Mouse (Mus musculus) megakaryocyte-erythroid progenitor cell, adult 5-6 weeks (primary cell): Measurements from ENCODE around the gene Gm20458. TPM values are rescaled to one million over a fixed set of nuclear protein-coding genes. Genes with fewer than 3 reads are reported as not detected.
A peak's percentile ranks its signal among the peaks of the same experiment; 100 is the strongest.

ENCODE experiments used
- ATAC-seq: replicated peaks from 2 replicates; pipeline ENCODE4 v1.8.0; 2016; ENCODE audit warnings: mild to moderate bottlenecking, inconsistent platforms; ENCODE audit not compliant: severe bottlenecking, poor library complexity, low FRiP score, low TSS enrichment
- total RNA-seq, 2 experiments: library from RNA; stranded (forward) in 1 of 2; stranded (reverse) in 1 of 2; fragments of 200-1000, 215-1000 nt in 1 of 2; fragments of >200 nt in 1 of 2; fragmentation: Nextera tagmentation in 1 of 2; gene quantifications; 2 replicates each; pipeline ENCODE4 v1.2.3; 2014 to 2017

Gene Gm20458
- total RNA-seq, 2 experiments from 2014 or later = not detected

- ATAC-seq = no peak
Observed at GRCm38 (mm10) chr2:164433278-164433895, 27.4 kb upstream of the Gm20458 start.

DNA sequence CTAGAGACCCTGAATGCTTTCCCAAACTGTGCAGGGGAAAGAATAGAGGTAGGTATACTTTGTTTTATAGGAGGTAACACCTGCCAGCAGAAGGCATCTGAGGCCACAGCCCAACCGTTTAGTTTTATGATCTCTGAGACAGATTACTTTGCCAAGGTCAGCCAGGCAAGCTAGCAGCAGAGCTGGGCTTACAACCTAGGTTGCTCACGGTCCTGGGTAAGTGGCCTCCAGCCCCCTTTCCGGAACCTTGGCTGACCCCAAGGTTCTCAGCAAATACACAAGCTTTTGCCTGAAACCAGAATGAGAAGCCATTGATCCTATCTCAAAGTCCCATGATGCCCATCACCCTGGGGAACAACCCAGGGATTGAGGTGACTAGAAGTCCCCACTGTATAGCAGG lies 26.1 kb upstream of the Gm20458 start:
- no peak for ATAC-seq

DNA sequence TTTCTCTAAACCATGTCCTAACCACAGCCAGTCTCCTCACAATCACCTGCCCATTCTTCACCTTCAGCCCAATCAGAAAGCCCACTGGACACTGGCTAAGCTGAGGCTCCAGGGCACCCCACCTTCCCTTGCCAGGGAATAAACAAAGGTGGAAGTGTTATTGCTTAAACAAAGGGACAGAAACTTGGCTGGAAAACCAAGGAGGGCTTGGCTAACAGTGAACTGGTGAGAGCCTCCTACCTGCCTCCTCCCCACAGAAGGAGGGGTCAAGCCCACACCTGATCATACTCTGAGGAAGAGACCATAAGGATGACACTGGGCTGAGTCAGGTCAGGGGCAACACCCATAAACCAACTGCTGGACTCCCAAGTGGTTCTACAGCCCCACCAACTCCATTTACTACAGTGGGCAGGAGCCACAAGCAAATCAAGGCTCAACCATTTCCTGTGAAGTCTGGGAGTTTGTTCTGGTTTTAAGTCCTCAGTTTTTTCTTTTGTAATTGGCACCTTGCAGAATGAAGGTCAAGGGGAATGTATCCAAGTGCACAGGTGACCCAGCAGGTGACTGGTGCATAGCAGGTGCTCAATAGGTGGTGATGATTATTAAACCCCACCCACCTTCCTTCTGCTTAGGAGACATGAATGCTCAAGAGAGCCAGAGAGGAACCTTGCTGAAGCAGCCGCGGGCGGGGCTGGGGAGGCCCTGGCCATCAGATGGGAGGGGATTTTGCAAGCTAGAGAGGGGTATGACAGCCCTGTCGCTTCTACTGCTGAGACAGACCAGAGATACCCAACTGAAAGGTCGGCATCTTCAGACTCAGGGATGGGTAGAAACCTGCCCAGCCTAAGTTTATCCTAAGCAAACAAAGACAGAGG lies 25.3 kb upstream of the Gm20458 start:
- ATAC-seq = no peak

DNA sequence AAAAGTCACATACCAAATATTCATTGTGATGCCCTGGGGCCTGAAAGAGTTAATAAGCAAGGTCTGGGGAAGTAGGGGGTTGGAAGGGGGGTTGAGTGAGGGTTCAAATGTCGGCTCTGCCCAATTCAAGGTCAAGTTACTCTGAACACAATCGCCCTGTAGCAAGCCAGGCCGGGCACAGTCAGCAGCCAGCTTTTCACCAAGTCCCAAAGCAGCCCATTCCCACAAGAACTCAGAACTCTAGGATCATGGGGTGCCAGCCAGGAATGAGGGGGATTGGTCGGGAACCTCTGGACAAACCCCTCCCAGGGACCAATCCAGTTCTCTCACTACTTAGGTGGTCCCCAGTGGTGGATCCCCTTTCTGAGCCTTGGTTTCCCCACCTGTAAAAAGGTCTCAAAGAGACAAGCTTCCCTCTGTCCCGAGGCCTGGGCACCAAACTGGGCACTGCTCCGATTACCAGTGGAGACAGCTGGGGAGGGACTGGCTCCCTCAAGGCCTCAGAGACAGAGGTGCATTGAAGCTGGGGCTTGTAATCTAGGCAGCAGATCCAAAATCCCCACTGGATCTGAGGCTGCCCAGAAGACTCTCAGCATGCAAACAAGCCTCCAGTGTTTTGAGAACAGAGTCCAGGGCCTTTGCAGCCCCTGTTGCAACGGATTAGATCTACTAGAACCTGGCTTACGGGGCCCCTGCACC lies 24.4 kb upstream of the Gm20458 start:
- ATAC-seq = no peak

DNA sequence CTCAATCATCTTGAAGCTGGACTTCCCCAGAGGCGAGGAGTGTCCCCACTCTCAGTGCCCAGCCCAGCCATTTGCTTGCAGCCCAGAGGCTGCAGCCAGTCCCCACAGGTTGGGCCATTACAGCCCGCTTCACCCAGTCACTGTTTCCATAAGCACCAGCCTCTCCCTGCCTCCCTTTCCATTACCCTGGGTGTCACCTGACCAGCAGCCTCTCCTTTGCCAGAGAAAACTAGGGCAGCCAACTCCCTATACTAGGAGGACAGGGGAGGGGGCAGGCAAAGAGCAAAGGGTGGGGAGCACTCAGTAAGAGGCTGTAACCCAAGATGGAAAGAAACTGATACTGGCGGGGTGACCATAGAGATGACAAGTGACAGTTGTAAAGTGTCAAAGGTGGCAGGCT lies 23.8 kb upstream of the Gm20458 start:
- no peak for ATAC-seq

DNA sequence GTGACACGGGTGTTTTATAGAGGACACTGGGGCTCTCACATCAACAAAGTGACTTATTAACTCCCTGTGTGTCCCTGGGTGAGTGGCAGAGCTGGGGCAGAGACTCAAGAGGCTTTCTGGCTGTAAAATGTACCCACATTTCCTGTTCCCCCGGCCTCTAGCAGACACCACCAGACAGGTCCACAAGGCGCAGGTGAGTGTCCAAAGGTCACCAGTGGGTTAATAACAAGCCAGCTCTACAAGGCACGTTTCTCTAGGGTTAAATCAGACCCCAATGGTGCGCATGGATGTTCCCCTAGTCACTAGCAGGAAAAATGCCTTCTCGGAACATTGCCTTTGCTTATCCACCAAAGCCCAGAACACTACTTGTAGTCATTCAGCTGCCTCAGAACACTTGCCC lies 23.1 kb upstream of the Gm20458 start:
- no peak for ATAC-seq

- ATAC-seq = no peak
Observed at GRCm38 (mm10) chr2:164438257-164438656, 22.5 kb upstream of the Gm20458 start.

GRCm38 (mm10) chr2:164439001-164439421 lies 21.8 kb upstream of the Gm20458 start:
- no peak for ATAC-seq

GRCm38 (mm10) chr2:164440314-164440713 lies 20.5 kb upstream of the Gm20458 start:
- ATAC-seq = no peak

- no peak for ATAC-seq
Observed at GRCm38 (mm10) chr2:164441155-164441554, 19.6 kb upstream of the Gm20458 start.

- ATAC-seq = no peak
Observed at GRCm38 (mm10) chr2:164441731-164442130, 19.0 kb upstream of the Gm20458 start.

DNA sequence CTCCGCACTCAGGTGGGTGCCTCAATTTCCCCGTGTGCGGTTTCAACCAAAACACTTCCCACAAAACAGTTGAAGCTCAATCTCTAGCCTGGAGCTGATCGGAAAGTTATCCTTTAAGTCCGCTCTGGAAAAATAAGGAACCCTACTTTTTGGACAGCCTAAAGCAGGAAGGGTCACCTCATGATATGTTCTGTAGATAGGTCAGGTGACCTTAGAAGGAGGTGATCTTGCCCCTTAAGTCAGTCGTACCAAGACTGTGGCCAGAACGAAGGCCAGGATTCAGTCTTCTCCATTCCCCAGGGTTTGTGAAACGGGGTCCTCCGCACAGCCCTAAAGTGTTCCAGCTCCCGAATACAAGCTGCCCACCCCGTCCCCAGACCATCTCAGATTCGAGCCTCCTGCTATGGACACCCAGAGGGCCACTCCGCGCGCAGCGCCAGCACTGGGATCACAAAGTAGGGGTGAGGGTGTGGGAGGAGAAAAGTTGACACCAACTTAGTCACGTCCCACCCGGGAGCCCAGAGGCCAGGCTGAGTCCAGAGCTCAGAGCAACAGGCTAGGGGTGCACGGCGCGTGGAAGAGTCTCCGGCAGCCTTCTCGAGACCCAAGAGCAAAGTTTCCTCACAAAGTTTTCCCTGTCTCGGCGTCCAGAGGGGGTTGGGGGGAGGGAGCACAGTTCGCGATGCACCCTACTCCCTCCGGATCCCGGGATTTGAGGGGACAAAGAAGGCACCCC lies 18.3 kb upstream of the Gm20458 start:
- ATAC-seq = peak; percentile 32; the same call in 1 of the 2 replicates

DNA sequence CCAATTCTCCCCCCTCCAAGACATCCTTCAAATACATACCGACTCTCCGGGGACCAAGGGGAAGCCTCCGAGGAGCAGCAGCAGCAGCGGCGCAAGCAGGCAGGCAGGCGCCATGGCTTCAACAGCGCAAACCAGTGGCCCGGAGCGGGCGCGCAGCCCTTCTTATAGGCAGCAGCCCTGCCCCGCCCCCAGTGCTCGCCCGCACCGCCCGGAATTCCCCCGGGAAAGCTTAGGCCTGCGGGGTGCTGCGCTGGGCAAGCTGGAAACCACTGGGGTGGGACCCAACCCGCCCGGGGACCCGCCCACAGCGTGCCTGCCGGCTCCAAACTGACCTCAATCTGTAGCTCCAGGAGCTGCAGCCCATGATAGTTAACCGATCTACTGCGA lies 17.7 kb upstream of the Gm20458 start:
- 0 out of 2 replicates have a peak, but pooled peaks have one; percentile 12 for ATAC-seq

DNA sequence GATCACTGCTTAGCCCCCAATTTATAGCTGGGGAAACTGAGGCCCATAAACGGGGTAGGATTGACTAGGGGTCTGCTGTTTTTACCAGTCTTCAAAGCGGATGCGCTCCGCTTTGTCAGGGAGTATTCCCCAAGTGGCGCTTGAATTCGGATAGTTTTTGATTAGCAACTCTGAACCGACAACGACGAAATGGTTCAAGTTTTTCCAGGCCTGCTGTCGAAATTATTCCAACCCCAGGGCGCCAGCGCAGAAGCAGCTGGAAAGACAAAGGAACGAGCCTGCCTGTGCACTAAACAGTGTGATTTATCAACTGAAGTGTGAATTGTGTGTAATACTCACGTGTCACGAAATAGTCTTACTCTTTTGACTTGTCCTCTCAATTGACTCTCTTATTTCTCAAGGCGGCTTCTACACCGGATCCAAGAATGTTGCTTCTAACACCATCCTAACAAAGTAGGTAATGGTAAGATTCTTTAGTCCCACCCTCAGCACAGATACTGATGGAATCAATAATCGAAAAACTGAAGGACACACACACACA lies 17.2 kb upstream of the Gm20458 start, which contains the start of gene Sdc4:
Gene Sdc4, minus strand, starts transcription at position 428 of the 541 bp plus-strand sequence.
- ATAC-seq = no peak

DNA sequence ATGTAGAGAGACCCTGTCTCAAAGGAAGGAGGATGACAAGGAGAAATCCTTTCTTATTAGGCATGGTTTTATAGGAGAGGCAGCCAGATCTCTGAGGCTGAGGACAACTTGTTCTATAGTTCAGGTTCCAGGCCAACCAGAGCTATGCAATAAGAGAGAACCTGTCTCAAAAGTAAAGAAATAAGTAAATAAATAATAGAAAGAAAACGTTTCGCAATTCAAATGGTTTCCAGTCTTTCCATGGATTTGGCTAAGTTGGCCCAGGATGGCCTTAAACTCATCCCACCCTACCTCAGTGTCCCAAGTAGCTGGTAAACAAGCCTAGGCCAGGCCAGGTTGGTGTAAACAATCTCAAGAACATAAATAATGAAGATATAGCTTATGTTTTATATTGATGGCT lies 16.1 kb upstream of the Gm20458 start:
- no peak for ATAC-seq

DNA sequence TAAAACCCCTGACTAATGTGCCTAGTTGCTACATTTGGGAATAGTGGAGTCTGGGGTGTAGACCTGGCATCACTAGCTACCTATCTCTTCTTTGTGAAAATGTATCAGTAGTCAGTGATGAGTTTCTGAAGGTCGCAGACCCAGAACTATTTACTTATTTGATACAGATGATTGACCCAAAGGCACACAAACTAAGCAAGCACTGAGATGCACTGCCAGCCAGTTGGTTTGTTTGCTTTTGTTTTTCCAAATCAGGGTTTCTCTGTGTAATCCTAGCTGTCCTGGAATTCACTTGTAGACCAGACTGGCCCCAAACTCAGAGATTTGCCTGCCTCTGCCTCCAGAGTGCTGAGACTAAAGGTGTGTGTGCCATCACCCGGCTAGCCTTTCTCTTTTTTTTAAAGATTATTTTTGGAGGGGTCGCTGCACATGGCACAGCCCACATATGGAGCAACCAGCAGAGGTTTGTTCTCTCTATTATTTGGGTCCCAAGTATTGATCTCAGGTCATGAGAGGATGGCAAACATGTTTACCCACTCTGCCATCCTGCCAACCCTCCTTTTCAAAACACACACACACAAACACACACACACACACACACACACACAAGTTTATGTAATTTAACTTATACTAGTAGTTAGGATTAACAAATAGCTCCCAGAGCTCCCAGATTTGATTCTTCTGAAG lies 15.2 kb upstream of the Gm20458 start:
- ATAC-seq = no peak

- ATAC-seq = no peak
Observed at GRCm38 (mm10) chr2:164446086-164446469, 14.7 kb upstream of the Gm20458 start.

- ATAC-seq = no peak
Observed at GRCm38 (mm10) chr2:164448140-164448539, 12.6 kb upstream of the Gm20458 start.

DNA sequence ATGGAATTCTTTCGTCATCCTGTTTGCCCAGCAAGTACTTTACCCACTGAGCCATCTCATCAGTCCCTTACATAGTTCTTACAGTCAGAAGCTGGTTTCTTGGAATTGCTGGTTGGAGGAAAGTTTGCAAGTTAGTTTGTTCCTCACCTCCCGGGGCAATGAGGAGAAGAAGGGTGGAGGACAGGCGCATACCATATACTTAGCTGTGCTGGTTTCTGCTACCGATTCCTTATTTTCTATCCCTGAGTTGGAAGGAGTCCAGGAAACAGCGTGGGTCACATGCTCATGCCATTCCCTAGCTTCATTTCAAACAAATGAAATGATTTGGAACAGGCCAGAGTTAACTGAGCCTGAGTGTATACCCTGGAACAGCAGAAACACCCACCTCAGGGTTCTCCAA lies 11.8 kb upstream of the Gm20458 start:
- no peak for ATAC-seq
